Mouse (Mus musculus): ENCODE results near the gene Sag.

- TF ChIP-seq GATA1 (IDR thresholded peaks at IDR 0.05; ENCODE audit: low read length) (no peak), TAL1 (IDR thresholded peaks at IDR 0.05; ENCODE audit: low read length) (no peak)
Observed at GRCm38 (mm10) chr1:87779204-87779785, 24.2 kb upstream of the Sag start.

Data from erythroblast, embryonic 14.5 days (primary cell).